Mouse (Mus musculus) midbrain, embryonic 14.5 days (tissue): ENCODE results near the gene Prmt2. TPM values are rescaled to one million over a fixed set of nuclear protein-coding genes. Genes with fewer than 3 reads are reported as not detected.

Experiments used
- ATAC-seq: fragments of 200-750 bp; cut with Nextera tagmentation; 2 replicates; pipeline ENCODE4 v1.8.0; 2017; ENCODE audit warnings: moderate number of reproducible peaks, moderate library complexity; ENCODE audit not compliant: low FRiP score, low TSS enrichment
- DNase-seq: peaks from one replicate; pipeline ENCODE4 v3.0.0-alpha.2; 2015
- H3K27ac ChIP-seq: fragments of 300-500 bp; sonication (generic); replicated peaks from 2 replicates; pipeline ENCODE4 v1.5.1; 2014; ENCODE audit warnings: mild to moderate bottlenecking, low read depth, low read length, moderate library complexity
- H3K27me3 ChIP-seq: fragments of 300-500 bp; sonication (generic); 2 replicates; pipeline ENCODE4 v1.6.1; 2014; ENCODE audit warnings: low read length, control low read depth, mixed read lengths; ENCODE audit not compliant: control insufficient read depth, insufficient read depth
- H3K36me3 ChIP-seq: fragments of 300-500 bp; sonication (generic); 2 replicates; pipeline ENCODE4 v1.6.1; 2014; ENCODE audit warnings: low read length, control low read depth; ENCODE audit not compliant: control insufficient read depth, insufficient read depth
- H3K4me1 ChIP-seq: fragments of 300-500 bp; sonication (generic); 2 replicates; pipeline ENCODE4 v1.6.1; 2014; ENCODE audit warnings: mild to moderate bottlenecking, antibody characterized with exemption, low read length, control low read depth; ENCODE audit not compliant: control insufficient read depth, insufficient read depth
- H3K4me2 ChIP-seq: fragments of 300-500 bp; sonication (generic); 2 replicates; pipeline ENCODE4 v1.6.1; 2014; ENCODE audit warnings: mild to moderate bottlenecking, low read length, moderate library complexity
- H3K4me3 ChIP-seq: fragments of 300-500 bp; sonication (generic); replicated peaks from 2 replicates; pipeline ENCODE4 v1.5.1; 2014; ENCODE audit warnings: low read depth, low read length
- H3K9ac ChIP-seq: fragments of 300-500 bp; sonication (generic); replicated peaks from 2 replicates; pipeline ENCODE4 v1.6.1; 2014; ENCODE audit warnings: mild to moderate bottlenecking, low read length, moderate library complexity
- H3K9me3 ChIP-seq: fragments of 300-500 bp; sonication (generic); 2 replicates; pipeline ENCODE4 v1.6.1; 2016; ENCODE audit warnings: low read length, control low read depth, mixed read lengths; ENCODE audit not compliant: control insufficient read depth
- WGBS: fragments of 180-500 bp; shearing (Covaris S2); extraction: QIAGEN DNeasy Blood & Tissue Kit; methylation state at CpG from one replicate; pipeline ENCODE4 v1.1.7; 2014; 5-methylcytosine and 5-hydroxymethylcytosine counted together
- polyA plus RNA-seq: library from polyadenylated mRNA; unstranded; fragments of >200 nt; fragmentation: Nextera tagmentation; extraction: Ambion mirVana; gene quantifications from 2 replicates; pipeline ENCODE4 v1.2.1, GENCODE M21; 2014

Prmt2 gene
- polyA plus RNA-seq, 1 experiment from 2014 or later, result 357 TPM

GRCm38 (mm10) chr10:76209241-76209640 lies 28.4 kb downstream of the Prmt2 start:
- H3K4me1 ChIP-seq, result no peaks in the 10 kb centered on the region
- DNase-seq (no peak), ATAC-seq (no peak)
- no peaks in the 10 kb centered on the region for H3K27me3 ChIP-seq
- H3K9me3 ChIP-seq, result no peaks in the 10 kb centered on the region
- WGBS, result 87% methylated on average over 8 of the region's 8 CpGs
- H3K9ac ChIP-seq, result no peak overlapping the region
- peaks cover 75% of the 10 kb centered on the region for H3K36me3 ChIP-seq
- H3K4me3 ChIP-seq, result no peak overlapping the region
- no peak overlapping the region for H3K27ac ChIP-seq
- H3K4me2 ChIP-seq, result no peak overlapping the region

DNA sequence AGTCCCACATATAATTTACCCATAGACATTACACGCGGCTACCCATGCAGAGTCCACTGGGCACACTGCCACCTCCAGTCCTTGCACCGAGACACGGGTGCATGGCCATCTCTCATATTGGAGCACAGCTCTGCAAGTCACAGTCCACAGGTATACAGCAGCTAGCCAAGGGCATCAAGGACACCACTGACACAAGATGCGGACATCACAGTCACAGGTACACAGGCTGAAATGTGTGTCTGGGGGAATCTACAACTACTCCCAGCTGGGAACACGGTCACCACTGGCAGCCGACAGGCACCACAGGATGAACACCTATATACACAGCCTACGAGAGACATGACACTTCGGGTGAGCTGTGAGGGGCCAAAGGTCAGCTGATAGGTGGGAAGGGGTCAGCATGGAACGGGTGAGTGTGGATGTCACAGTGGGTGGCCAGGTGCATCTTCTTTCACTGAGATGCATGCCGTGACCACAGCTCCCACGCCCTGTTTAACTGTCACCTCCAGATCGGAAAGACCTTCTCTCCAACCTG lies 30.3 kb downstream of the Prmt2 start:
- ATAC-seq, result no peak
- Histone ChIP-seq H3K9ac (no peak overlapping the region), H3K27me3 (no peaks in the 10 kb centered on the region), H3K9me3 (no peaks in the 10 kb centered on the region), H3K4me3 (no peak overlapping the region), H3K4me1 (no peaks in the 10 kb centered on the region), H3K27ac (no peak overlapping the region), H3K4me2 (no peak overlapping the region), H3K36me3 (peaks cover 57% of the 10 kb centered on the region)
- DNase-seq, result no peak
- WGBS, result 94% methylated on average over 13 of the region's 13 CpGs

GRCm38 (mm10) chr10:76203798-76204283 lies 33.8 kb downstream of the Prmt2 start:
- no peaks in the 10 kb centered on the region for H3K4me1 ChIP-seq
- 31% methylated on average over 18 of the region's 18 CpGs for WGBS
- peak overlapping the region; percentile 31 for H3K4me3 ChIP-seq
- H3K9ac ChIP-seq, result 0 out of 2 replicates have a peak overlapping the region, but pooled peaks have one; percentile 23
- DNase-seq (peak; percentile 69), ATAC-seq (peak; percentile 43; the same call in 1 of the 2 replicates)
- no peak overlapping the region for H3K27ac ChIP-seq
- H3K9me3 ChIP-seq, result no peaks in the 10 kb centered on the region
- peak overlapping the region; percentile 52 for H3K4me2 ChIP-seq
- H3K27me3 ChIP-seq, result no peaks in the 10 kb centered on the region
- peaks cover 32% of the 10 kb centered on the region for H3K36me3 ChIP-seq

- Histone ChIP-seq H3K36me3 (peaks cover 14% of the 10 kb centered on the region), H3K27ac (no peak overlapping the region), H3K4me2 (no peak overlapping the region), H3K9me3 (no peaks in the 10 kb centered on the region), H3K4me1 (no peaks in the 10 kb centered on the region), H3K27me3 (no peaks in the 10 kb centered on the region), H3K9ac (no peak overlapping the region), H3K4me3 (no peak overlapping the region)
- 20% methylated on average over 7 of the region's 7 CpGs for WGBS
- ATAC-seq, result no peak
- peak; percentile 90 for DNase-seq
Measured at GRCm38 (mm10) chr10:76201978-76202377, 35.7 kb downstream of the Prmt2 start.

DNA sequence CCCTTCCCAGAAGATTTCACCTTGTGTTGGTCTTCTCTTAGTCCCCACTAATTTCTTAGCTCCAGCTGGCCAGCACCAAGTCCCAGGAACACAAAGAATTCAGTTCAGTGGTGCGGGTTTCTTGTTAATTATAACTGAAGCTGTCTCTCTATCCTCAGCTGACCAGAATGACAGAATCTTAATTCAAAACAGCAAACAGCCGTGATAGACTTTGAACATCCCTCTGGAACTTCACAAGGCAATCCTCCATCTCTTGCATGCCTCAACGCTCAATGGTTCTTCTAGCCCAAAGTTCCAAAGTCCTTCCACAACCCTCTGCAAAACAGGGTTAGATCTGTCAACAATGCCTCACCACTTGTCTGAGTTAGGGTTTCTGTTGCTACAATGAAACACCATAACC lies 36.2 kb downstream of the Prmt2 start:
- WGBS, result 92% methylated on average over 3 of the region's 3 CpGs
- Histone ChIP-seq H3K9ac (no peak overlapping the region), H3K9me3 (no peaks in the 10 kb centered on the region), H3K4me3 (no peak overlapping the region), H3K27ac (no peak overlapping the region), H3K4me2 (no peak overlapping the region), H3K36me3 (peaks cover 8% of the 10 kb centered on the region), H3K27me3 (no peaks in the 10 kb centered on the region), H3K4me1 (no peaks in the 10 kb centered on the region)
- no peak for ATAC-seq
- DNase-seq, result no peak

- Histone ChIP-seq H3K27me3 (no peaks in the 10 kb centered on the region), H3K27ac (no peak overlapping the region), H3K4me3 (no peak overlapping the region), H3K4me2 (no peak overlapping the region), H3K4me1 (no peaks in the 10 kb centered on the region), H3K9ac (no peak overlapping the region), H3K36me3 (no peaks in the 10 kb centered on the region), H3K9me3 (no peaks in the 10 kb centered on the region)
- DNase-seq (no peak), ATAC-seq (no peak)
- WGBS, result 100% methylated on average over 1 of the region's 1 CpGs
Measured at GRCm38 (mm10) chr10:76188010-76188409, 49.7 kb downstream of the Prmt2 start.

DNA sequence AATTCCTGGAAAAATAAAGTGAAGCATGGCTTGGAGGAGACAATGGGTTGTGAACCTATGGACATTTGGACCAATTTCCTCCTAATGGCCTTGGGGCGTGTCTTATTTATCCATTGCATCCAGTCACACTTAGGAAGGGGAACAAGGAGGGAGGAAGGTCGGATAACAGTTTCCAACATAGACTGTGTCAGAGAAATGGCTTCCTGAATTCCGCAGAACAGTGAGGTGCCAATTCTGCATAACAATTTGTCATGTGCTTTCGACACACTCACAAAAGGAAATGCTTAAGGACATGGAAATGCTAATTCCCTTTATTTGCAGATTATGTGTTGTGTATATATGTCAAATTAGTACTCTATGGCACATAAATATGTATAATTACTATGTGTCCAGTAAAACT lies 52.4 kb downstream of the Prmt2 start:
- no peaks in the 10 kb centered on the region for H3K27me3 ChIP-seq
- no peak overlapping the region for H3K4me2 ChIP-seq
- H3K36me3 ChIP-seq, result no peaks in the 10 kb centered on the region
- no peaks in the 10 kb centered on the region for H3K9me3 ChIP-seq
- H3K4me1 ChIP-seq, result no peaks in the 10 kb centered on the region
- ATAC-seq, result no peak
- WGBS, result 75% methylated on average over 4 of the region's 4 CpGs
- H3K4me3 ChIP-seq, result no peak overlapping the region
- H3K27ac ChIP-seq, result no peak overlapping the region
- no peak for DNase-seq
- H3K9ac ChIP-seq, result no peak overlapping the region

DNA sequence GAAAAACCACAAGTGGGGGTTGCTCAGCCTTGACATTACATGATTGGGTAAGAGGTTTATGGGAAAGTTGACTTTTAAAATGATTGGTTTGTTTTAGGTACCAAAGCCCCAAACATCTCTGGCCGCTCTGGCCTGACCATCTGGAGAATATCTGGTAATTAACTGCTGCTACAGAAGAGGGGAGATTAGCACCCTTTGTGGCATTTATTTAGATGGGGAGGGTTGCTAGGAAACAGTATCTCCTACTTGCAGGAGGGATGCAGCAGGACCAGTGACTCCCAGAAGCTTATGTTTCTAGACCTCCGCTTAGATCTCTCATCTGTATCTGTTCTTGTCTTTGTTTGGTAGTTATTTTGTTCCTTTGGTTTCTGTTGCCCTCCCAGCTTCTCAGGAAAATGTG lies 62.8 kb downstream of the Prmt2 start:
- H3K27me3 ChIP-seq, result no peaks in the 10 kb centered on the region
- H3K9ac ChIP-seq, result no peak overlapping the region
- H3K4me2 ChIP-seq, result no peak overlapping the region
- no peak for ATAC-seq
- H3K9me3 ChIP-seq, result no peaks in the 10 kb centered on the region
- no peaks in the 10 kb centered on the region for H3K36me3 ChIP-seq
- 16% methylated on average over 2 of the region's 2 CpGs for WGBS
- peak; percentile 45 for DNase-seq
- H3K4me1 ChIP-seq, result peaks cover 3% of the 10 kb centered on the region; the same call in 1 of the 2 replicates
- no peak overlapping the region for H3K27ac ChIP-seq
- H3K4me3 ChIP-seq, result no peak overlapping the region

DNA sequence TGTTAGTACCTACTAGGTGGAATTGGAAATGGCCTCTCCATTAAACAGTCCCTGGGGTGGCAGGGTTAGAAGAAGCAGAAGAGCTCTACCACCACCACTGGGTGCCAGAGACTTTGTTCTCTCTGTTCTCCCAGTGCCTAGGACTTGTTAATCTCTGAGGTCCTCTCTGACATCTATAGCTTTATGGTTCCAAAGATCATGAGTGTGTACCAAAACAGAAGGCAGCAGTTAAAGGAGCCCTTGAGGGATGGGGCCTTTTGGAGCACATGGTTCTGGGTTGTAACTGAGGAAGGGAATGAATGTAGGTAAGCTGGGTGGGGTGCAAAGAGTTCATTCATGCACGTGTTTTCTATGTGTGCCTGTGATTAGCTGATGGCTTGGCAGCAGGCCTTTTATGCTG lies 79.7 kb downstream of the Prmt2 start:
- H3K4me2 ChIP-seq, result no peak overlapping the region
- DNase-seq, result no peak
- WGBS, result 94% methylated on average over 1 of the region's 1 CpGs
- no peak overlapping the region for H3K4me3 ChIP-seq
- no peak overlapping the region for H3K27ac ChIP-seq
- no peak for ATAC-seq
- H3K4me1 ChIP-seq, result no peaks in the 10 kb centered on the region
- no peaks in the 10 kb centered on the region for H3K27me3 ChIP-seq
- no peaks in the 10 kb centered on the region for H3K36me3 ChIP-seq
- H3K9ac ChIP-seq, result no peak overlapping the region
- no peaks in the 10 kb centered on the region for H3K9me3 ChIP-seq
